Mouse (Mus musculus) kidney, embryonic 14.5 days (tissue): Measurements from ENCODE around the gene Hist1h4d. TPM values are rescaled to one million over a fixed set of nuclear protein-coding genes. Genes with fewer than 3 reads are reported as not detected.
"Not testable (repeated sequence)": the region's sequence is repeated elsewhere in the genome, so short reads cannot be mapped to it uniquely, and the experiment has no call there.

Experiments
- ATAC-seq: fragments of 200-750 bp; cut with Nextera tagmentation; 2 replicates; pipeline ENCODE4 v1.8.0; 2017; ENCODE audit warnings: moderate number of reproducible peaks, mild to moderate bottlenecking, moderate TSS enrichment, moderate library complexity; ENCODE audit not compliant: low FRiP score, low TSS enrichment
- H3K27ac ChIP-seq: fragments of 300-500 bp; sonication (generic); 2 replicates; pipeline ENCODE4 v1.5.1; 2014; ENCODE audit warnings: low read depth, mild to moderate bottlenecking, low read length, moderate library complexity, mixed read lengths
- H3K27me3 ChIP-seq: fragments of 300-500 bp; sonication (generic); 2 replicates; pipeline ENCODE4 v1.6.1; 2014; ENCODE audit warnings: mild to moderate bottlenecking, low read length; ENCODE audit not compliant: control insufficient read depth, insufficient read depth
- H3K36me3 ChIP-seq: fragments of 300-500 bp; sonication (generic); 2 replicates; pipeline ENCODE4 v1.6.1; 2014; ENCODE audit warnings: low read length, mixed read lengths; ENCODE audit not compliant: control insufficient read depth, insufficient read depth
- H3K4me1 ChIP-seq: fragments of 300-500 bp; sonication (generic); 2 replicates; pipeline ENCODE4 v1.6.1; 2014; ENCODE audit warnings: low read length, mixed read lengths; ENCODE audit not compliant: control insufficient read depth, insufficient read depth
- H3K4me2 ChIP-seq: fragments of 300-500 bp; sonication (generic); replicated peaks from 2 replicates; pipeline ENCODE4 v1.6.1; 2014; ENCODE audit warnings: low read depth, mild to moderate bottlenecking, low read length
- H3K4me3 ChIP-seq: fragments of 300-500 bp; sonication (generic); 2 replicates; pipeline ENCODE4 v1.5.1; 2014; ENCODE audit warnings: mild to moderate bottlenecking, low read length
- H3K9ac ChIP-seq: fragments of 300-500 bp; sonication (generic); 2 replicates; pipeline ENCODE4 v1.6.1; 2014; ENCODE audit warnings: low read depth, mild to moderate bottlenecking, low read length, moderate library complexity
- H3K9me3 ChIP-seq: fragments of 300-500 bp; sonication (generic); 2 replicates; pipeline ENCODE4 v1.6.1; 2016; ENCODE audit warnings: low read length; ENCODE audit not compliant: control insufficient read depth
- WGBS: fragments of 180-500 bp; shearing (Covaris S2); extraction: QIAGEN DNeasy Blood & Tissue Kit; methylation state at CpG from one replicate; pipeline ENCODE4 v1.1.7; 2014; 5-methylcytosine and 5-hydroxymethylcytosine counted together
- polyA plus RNA-seq: library from polyadenylated mRNA; unstranded; fragments of >200 nt; fragmentation: Nextera tagmentation; extraction: Ambion mirVana; gene quantifications from 2 replicates; pipeline ENCODE4 v1.2.1, GENCODE M21; 2014

The Hist1h4d gene
- polyA plus RNA-seq, 1 experiment from 2014 or later, result 113 TPM

DNA sequence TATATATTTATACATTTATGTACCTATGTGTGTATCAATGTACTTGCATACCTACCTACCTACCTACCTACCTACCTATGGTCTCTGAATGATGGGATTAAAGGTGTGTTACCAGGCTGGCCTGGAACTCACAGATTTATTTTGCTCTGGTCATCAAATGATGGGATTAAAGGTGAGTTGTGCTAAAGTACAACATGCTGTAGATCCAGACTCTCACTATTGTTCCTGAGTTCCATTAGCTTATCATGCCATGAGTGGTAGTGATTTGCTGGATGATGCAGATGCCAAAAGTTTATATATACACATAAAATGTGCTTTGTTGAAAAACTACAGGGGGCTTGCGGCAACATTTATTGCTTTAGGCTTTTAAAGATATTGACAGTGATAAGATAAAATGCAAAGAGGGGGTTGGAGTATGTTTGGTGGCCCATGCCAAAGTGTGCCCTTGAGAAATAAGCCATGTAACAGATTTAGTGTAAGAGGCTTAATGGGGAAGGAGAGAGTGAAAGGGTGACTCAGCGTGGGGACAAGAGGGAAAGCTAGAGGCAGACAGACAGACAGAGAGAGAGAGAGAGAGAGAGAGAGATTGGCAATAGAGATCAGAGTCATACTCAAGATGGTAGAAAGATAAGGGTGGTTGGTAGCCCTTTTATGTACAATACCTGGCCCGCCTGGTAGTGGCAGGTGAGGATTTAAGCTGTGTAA is 44.2 kb upstream of the Hist1h4d start:
- ATAC-seq, result no peak
- Histone ChIP-seq H3K9ac (peak overlapping the region; percentile 89; the same call in 1 of the 2 replicates), H3K4me2 (peak overlapping the region; percentile 69), H3K4me3 (peak overlapping the region; percentile 62), H3K4me1 (peaks cover 16% of the 10 kb centered on the region), H3K9me3 (no peaks in the 10 kb centered on the region), H3K27me3 (no peaks in the 10 kb centered on the region), H3K27ac (no peak overlapping the region), H3K36me3 (no peaks in the 10 kb centered on the region)
- 68% methylated on average over 3 of the region's 3 CpGs for WGBS

- Histone ChIP-seq H3K9ac (no peak overlapping the region), H3K4me1 (peaks cover 10% of the 10 kb centered on the region), H3K27me3 (no peaks in the 10 kb centered on the region), H3K9me3 (no peaks in the 10 kb centered on the region), H3K27ac (no peak overlapping the region), H3K36me3 (no peaks in the 10 kb centered on the region), H3K4me2 (no peak overlapping the region), H3K4me3 (no peak overlapping the region)
- ATAC-seq, result no peak
- WGBS, result 72% methylated on average over 5 of the region's 5 CpGs
These were observed 43.1 kb upstream of the Hist1h4d start for GRCm38 (mm10) chr13:23538249-23538648.

GRCm38 (mm10) chr13:23539821-23540220 is 41.6 kb upstream of the Hist1h4d start:
- not testable (repeated sequence) for ATAC-seq, H3K27me3 ChIP-seq, H3K27ac ChIP-seq, H3K9ac ChIP-seq, H3K4me3 ChIP-seq, H3K36me3 ChIP-seq, H3K4me1 ChIP-seq, H3K4me2 ChIP-seq, H3K9me3 ChIP-seq
- WGBS, result 68% methylated on average over 1 of the region's 1 CpGs

- Histone ChIP-seq H3K9me3 (no peaks in the 10 kb centered on the region), H3K4me2 (no peak overlapping the region), H3K4me3 (no peak overlapping the region), H3K27ac (no peak overlapping the region), H3K9ac (no peak overlapping the region), H3K27me3 (no peaks in the 10 kb centered on the region), H3K4me1 (peaks cover 5% of the 10 kb centered on the region), H3K36me3 (no peaks in the 10 kb centered on the region)
- ATAC-seq, result no peak
- WGBS, result 90% methylated on average over 3 of the region's 3 CpGs
These were observed 39.9 kb upstream of the Hist1h4d start for GRCm38 (mm10) chr13:23541497-23541896.

DNA sequence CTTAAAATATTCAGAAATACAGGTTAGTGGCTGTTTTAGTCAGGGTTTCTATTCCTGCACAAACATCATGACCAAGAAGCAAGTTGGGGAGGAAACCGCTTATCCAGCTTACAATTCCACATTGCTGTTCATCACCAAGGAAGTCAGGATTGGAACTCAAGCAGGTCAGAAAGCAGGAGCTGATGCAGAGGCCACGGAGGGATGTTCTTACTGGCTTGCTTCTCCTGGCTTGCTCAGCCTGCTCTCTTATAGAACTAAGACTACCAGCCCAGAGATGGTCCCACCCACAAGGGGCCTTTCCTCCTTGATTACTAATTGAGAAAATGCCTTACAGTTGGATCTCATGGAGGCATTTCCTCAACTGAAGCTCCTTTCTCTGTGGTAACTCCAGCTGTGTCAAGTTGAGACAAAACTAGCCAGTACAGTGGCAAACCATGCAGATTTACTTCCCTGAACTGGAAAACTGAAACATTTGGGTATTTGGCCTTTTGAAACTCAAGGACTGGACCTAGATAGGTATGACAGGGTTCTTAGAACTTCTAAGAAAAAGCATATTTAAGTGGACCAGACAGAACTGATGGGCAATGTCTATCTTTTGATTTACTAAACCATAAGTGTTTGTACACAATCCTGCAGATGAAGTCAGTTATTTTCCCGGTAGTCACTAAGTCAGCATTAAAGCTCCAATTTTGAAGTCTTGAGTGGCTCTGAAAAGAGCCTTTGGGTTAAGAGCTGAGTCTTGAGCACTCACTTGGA is 39.0 kb upstream of the Hist1h4d start:
- peak overlapping the region; percentile 44 for H3K4me3 ChIP-seq
- not testable (repeated sequence) for H3K9me3 ChIP-seq, H3K4me1 ChIP-seq, ATAC-seq, H3K36me3 ChIP-seq, H3K27me3 ChIP-seq
- WGBS, result 11% methylated on average over 3 of the region's 3 CpGs
- peak overlapping the region; percentile 88 for H3K27ac ChIP-seq
- H3K9ac ChIP-seq, result peak overlapping the region; percentile 68
- H3K4me2 ChIP-seq, result peak overlapping the region; percentile 76

- not testable (repeated sequence) for H3K4me1 ChIP-seq, H3K36me3 ChIP-seq, H3K9me3 ChIP-seq, H3K27me3 ChIP-seq
- under 1% methylated on average over 24 of the region's 42 CpGs for WGBS
- peak; percentile 96 for ATAC-seq
- peak within 1 kb of the TSS; percentile 97 for H3K27ac ChIP-seq
- H3K9ac ChIP-seq, result peak within 1 kb of the TSS; percentile 69
- peak within 1 kb of the TSS; percentile 76 for H3K4me2 ChIP-seq
- H3K4me3 ChIP-seq, result peak within 1 kb of the TSS; percentile 46
These were observed 38.3 kb upstream of the Hist1h4d start, which contains the start of gene Hist1h2bh for GRCm38 (mm10) chr13:23542999-23543607. TSS of gene Hist1h2bh (minus strand) at chr13:23543392.

DNA sequence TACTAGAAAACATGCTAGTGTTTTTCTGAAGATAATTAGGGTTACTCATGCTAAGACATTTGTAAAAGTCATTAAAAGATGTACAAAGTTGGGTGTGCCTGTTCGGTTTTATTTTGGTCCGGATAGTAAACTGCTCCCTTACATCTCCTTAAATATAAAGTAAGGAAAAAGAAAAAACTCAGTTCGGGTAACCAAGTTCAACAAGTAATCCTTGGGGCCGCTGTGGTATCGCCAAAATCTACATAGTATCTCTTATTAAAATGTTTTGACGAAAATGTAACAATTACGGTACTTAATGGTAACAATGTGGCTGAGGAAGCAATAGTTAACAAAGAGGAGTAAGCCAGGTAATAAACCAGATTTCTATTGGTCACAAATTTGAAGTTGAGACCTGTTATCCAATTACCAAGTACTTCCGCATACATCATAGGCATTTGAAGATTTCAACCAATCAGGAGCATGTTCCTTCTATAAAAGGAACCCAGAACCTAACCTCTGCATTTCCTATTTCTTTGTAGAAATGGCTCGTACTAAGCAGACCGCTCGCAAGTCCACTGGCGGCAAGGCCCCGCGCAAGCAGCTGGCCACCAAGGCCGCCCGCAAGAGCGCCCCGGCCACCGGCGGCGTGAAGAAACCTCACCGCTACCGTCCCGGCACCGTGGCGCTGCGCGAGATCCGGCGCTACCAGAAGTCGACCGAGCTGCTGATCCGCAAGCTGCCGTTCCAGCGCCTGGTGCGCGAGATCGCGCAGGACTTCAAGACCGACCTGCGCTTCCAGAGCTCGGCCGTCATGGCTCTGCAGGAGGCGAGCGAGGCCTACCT is 37.2 kb upstream of the Hist1h4d start, which contains the start of gene Hist1h3f:
TSS of gene Hist1h3f (plus strand) at position 88 of the 822 bp plus-strand sequence.
- H3K9ac ChIP-seq, result peak within 1 kb of the TSS; percentile 69
- no peaks in the 10 kb centered on the region for H3K4me1 ChIP-seq
- no peaks in the 10 kb centered on the region for H3K27me3 ChIP-seq
- under 1% methylated on average over 30 of the region's 45 CpGs for WGBS
- H3K4me3 ChIP-seq, result peak within 1 kb of the TSS; percentile 46
- peak; percentile 95 for ATAC-seq
- H3K9me3 ChIP-seq, result no peaks in the 10 kb centered on the region
- H3K27ac ChIP-seq, result peak within 1 kb of the TSS; percentile 97
- H3K36me3 ChIP-seq, result no peaks in the 10 kb centered on the region
- H3K4me2 ChIP-seq, result peak within 1 kb of the TSS; percentile 76

GRCm38 (mm10) chr13:23544787-23545120 is 36.6 kb upstream of the Hist1h4d start:
- not testable (repeated sequence) for H3K4me1 ChIP-seq, H3K4me2 ChIP-seq, H3K9me3 ChIP-seq, H3K36me3 ChIP-seq, H3K27me3 ChIP-seq, ATAC-seq
- 0% methylated on average over 11 of the region's 14 CpGs for WGBS
- Histone ChIP-seq H3K9ac (peak overlapping the region; percentile 69; the same call in 1 of the 2 replicates), H3K4me3 (peak overlapping the region; percentile 46), H3K27ac (peak overlapping the region; percentile 89; the same call in 1 of the 2 replicates)
